Mouse (Mus musculus): Measurements from ENCODE around the gene Cpn1.

Gene Cpn1

GRCm38 (mm10) chr19:43912775-43913486 is 73.4 kb downstream of the Cpn1 start:
- in situ Hi-C loops (cut with MseI, MboI) = no loop called here

DNA sequence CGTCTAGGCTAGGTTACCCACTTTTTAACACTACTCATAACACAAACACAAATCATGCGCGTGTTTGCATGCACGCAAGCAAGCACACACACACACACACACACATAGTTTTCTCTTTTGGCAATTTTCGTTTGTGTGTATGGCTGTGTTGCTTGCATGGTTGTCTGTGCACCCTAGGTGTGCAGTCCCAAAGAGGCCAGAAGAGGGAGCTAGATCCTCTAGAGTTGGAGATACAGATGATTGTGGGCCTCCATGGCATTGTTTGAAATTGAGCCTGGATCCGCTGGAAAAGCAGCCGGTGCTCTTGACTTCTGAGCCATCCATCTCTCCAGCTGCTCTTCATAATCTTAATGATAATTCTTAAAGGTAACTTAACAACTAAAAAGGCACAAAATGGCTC is 79.9 kb downstream of the Cpn1 start:
- in situ Hi-C loops (cut with MseI, MboI) = loop anchor here in 1 of 2 experiments (5.0 kb wide), 1 partner anchor 54 kb away; no protein-coding TSS in a partner anchor
